Comparison of ENCODE assay signal across 10 mouse cellular contexts in genomic region chr16:6348581-6349241, GRCm38 (mm10).
DNase-seq lines count a peak whose midpoint lies in the region; ATAC-seq lines count a peak whose summit lies in the region.
"Had no signal": no experiment of that assay in that cellular context is flagged by ENCODE, and none has a peak within 500 bp of the region (broad histone marks: within the 10 kb centered on the region; RNA-seq: fewer than 3 reads in every experiment).

No protein-coding gene starts in this region.

- intact Hi-C loops in gastrocnemius, postnatal 14 days (cut with DNase I; ENCODE audit: low total_unique reads), result no loop called here

- H3K4me1 ChIP-seq in midbrain, embryonic 16.5 days (ENCODE audit: control insufficient read depth, insufficient read depth, low read length), result peaks cover 15% of the 10 kb centered on the region

- WGBS in midbrain, embryonic 16.5 days, result under 1% methylated on average over 41 of the region's 41 CpGs

- peak overlapping the region; percentile 57 for H3K9ac ChIP-seq in midbrain, embryonic 16.5 days (ENCODE audit: low read depth, low read length)
- H3K9ac ChIP-seq: liver, embryonic 14.5 days had no signal

- DNase-seq in layer of hippocampus, adult 11-12 months (ENCODE audit: low spot score), result peak; percentile 39
- DNase-seq in layer of hippocampus, adult 9-10 months (ENCODE audit: low spot score), result no peak
- peak; percentile 81 to 87 for DNase-seq in cerebellum, postnatal 10 days
- peak; percentile 60 to 68 for DNase-seq in frontal cortex, postnatal 14 days (ENCODE audit: low spot score in 2 of 2)
- peak; percentile 36 for DNase-seq in left cerebral cortex, adult 11 months (ENCODE audit: low spot score)
- DNase-seq in yolk sac, embryonic 10.5 days (ENCODE audit: low spot score), result peak; percentile 6
- DNase-seq in gastrocnemius, postnatal 14 days, result no peak

- peak overlapping the region; percentile 61 for H3K4me2 ChIP-seq in midbrain, embryonic 16.5 days (ENCODE audit: low read length)

- H3K36me3 ChIP-seq in midbrain, embryonic 16.5 days (ENCODE audit: control insufficient read depth, insufficient read depth, low read length), result no peaks in the 10 kb centered on the region

- no peaks in the 10 kb centered on the region for H3K9me3 ChIP-seq in midbrain, embryonic 16.5 days (replicated peaks; ENCODE audit: control insufficient read depth, low read length, poor library complexity, severe bottlenecking)

- H3K27ac ChIP-seq in midbrain, embryonic 16.5 days (ENCODE audit: low read length), result peak overlapping the region; percentile 89
- H3K27ac ChIP-seq: liver, embryonic 14.5 days had no signal

- no peaks in the 10 kb centered on the region for H3K27me3 ChIP-seq in midbrain, embryonic 16.5 days (ENCODE audit: control insufficient read depth, insufficient read depth, low read depth, low read length)

- peak overlapping the region; percentile 55 for H3K4me3 ChIP-seq in midbrain, embryonic 16.5 days (ENCODE audit: low read depth, low read length)

- peak; percentile 93 for ATAC-seq in midbrain, embryonic 16.5 days
- ATAC-seq: Patski had no signal

Comparison
In these comparisons a context has a peak if more than half of its experiments do, and no peak if none do; other contexts are left out.
1. DNase-seq: peak in layer of hippocampus, adult 11-12 months (single experiment), cerebellum, postnatal 10 days (2 of 2), frontal cortex, postnatal 14 days (2 of 2), left cerebral cortex, adult 11 months (single experiment) and yolk sac, embryonic 10.5 days (single experiment); none in layer of hippocampus, adult 9-10 months (single experiment) and gastrocnemius, postnatal 14 days (single experiment).